Mouse (Mus musculus) CD4-positive helper T cell, adult 2 months (primary cell): Measurements from ENCODE around the gene Large2.
"Not testable (repeated sequence)": the region's sequence is repeated elsewhere in the genome, so short reads cannot be mapped to it uniquely, and the experiment has no call there.

Experiments used
- DNase-seq: peaks from one replicate; pipeline ENCODE4 v3.0.0-alpha.2; 2012; ENCODE audit warnings: low read depth, missing footprints, low spot score

Large2 gene

GRCm38 (mm10) chr2:92374514-92374913 lies at the start of gene Large2, which contains the start of gene Pex16:
Gene Large2 (minus strand): TSS chr2:92374869.
Gene Pex16 (plus strand): TSS chr2:92374676.
- peak; percentile 71 for DNase-seq

- DNase-seq: no peak
These were observed 49.2 kb upstream of the Large2 start for GRCm38 (mm10) chr2:92423702-92424461.

DNA sequence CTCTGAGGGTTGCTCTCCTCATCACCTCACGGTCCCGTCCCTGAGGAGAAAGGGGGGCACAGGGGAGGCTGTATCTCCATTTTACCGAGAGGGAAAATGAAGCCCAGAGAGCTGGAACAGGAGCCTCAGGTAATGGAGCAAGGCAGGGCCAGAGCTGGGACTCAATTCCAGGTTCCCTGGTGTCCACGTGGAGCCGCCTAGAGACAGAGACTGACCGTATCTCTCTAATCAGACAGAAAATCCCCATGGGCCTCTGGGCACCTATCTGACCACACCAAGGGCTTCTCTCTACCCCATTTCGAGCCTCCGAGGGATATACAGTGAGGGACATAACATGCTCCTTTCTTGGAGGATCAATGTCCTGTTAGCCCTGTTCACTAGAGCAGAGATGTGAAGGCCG lies 48.5 kb upstream of the Large2 start:
- no peak for DNase-seq

DNA sequence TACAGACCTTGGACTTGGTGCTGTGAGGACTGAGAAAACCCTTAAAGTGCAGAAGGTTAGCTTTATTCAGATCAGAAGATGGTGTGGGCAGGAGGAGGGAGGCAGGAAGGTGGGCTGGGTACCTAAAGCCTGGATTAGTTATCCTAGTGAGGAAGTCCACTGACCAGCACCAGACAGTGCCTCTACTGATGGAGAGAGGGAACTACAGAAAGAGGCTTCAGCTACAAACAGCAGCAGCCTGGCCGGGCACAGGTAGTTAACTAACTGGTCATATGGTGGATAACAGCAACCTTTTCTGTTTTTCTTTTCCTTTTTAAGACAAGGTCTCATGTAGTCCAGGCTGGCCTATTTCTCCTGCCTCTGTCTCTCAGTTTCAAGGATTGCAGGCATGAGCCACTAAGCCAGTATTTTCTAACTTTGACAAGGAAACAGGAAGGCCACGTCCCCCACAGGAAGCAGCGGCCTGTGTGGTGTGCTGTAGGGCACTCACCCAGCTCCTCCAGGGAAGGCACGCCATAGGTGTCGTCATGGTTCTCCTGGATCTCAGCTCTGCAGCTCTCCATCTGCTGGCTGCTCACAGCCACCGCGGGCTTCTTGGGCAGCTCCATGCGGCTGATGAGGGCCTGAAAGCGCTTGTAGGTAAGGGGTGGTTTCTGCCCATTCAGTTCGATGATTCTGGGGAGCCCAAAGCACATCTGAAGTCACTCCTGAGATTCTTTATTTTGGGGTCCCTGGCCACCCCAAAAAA lies 47.9 kb upstream of the Large2 start:
- peak; percentile 24 for DNase-seq

- no peak for DNase-seq
These were observed 47.2 kb upstream of the Large2 start for GRCm38 (mm10) chr2:92421723-92422387.

DNA sequence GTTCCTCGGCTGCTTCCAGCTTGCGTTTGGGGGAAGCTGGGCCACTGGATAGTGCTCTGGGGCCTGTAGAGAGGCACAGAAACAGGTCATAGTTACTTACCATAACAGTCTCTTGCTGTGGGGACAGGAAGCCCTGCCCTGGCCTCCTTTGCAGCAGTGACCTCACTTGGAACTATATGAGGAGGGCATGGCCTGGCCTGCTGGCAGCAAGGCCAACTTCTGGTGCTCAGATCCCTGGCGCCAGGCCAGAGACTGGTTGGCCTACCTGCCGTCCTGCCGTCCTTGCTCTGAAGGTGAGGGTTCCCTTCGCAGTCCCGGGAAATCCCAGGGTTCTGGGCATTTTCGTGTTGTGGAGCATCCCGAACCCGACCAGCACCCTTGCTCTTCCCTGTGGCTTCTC lies 37.0 kb upstream of the Large2 start:
- no peak for DNase-seq

DNA sequence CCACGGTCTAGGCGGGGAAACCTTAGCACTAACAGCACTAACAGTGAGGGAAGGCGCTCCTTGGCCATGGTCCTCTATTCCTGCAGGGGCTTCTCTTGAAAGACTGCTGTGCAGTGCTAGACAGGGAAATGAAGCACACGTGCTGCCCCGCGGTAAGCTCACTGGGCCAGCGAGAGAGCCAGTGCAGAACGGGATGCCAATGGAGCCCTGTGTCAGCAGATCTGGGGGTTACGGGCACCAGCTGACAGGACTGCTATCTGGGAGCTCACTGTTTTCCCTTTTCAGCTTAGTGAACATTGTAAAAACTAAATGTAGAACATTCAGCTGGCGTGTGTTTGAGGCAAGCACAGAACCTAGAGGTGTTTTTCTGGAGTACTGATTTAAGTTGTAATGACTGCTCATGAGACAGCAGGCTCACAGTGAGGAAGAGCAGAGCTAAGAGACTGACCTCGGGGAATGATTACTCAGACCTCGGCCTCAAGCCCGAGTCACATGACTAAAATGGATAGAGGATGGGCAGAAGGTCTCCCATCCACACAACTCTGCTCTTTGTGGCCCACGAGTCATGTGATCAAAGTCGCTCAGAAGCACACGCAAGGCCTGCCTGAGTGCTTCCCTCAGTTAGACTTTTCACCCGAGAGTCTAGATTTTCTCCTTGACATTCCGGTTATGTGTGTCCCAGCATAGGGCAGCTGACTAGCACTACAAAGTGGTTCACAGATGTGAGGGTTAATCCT lies 33.8 kb upstream of the Large2 start:
- DNase-seq: no peak

GRCm38 (mm10) chr2:92405687-92406086 lies 31.0 kb upstream of the Large2 start:
- no peak for DNase-seq

DNA sequence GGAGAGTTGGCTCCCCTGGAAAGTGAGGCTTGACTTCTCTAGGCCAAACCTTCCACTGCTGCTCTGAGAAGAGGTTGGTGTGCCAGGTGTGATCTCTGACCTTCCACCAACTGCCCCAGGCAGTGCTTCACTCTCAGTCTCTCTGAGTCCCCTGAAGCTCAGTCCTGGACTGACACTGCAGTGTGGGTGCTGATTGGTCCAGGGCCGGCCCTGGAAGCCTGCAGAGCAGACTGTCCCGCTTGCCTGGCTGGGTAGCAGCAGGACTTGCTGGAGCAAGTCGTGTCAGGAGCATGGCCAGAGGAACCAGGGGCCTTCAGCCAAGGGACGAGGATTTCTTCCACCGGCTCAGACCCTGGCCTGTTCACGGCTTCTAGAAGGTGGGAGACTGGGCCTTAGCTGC lies 30.1 kb upstream of the Large2 start:
- no peak for DNase-seq

GRCm38 (mm10) chr2:92403776-92404319 lies 29.2 kb upstream of the Large2 start:
- no peak for DNase-seq

DNA sequence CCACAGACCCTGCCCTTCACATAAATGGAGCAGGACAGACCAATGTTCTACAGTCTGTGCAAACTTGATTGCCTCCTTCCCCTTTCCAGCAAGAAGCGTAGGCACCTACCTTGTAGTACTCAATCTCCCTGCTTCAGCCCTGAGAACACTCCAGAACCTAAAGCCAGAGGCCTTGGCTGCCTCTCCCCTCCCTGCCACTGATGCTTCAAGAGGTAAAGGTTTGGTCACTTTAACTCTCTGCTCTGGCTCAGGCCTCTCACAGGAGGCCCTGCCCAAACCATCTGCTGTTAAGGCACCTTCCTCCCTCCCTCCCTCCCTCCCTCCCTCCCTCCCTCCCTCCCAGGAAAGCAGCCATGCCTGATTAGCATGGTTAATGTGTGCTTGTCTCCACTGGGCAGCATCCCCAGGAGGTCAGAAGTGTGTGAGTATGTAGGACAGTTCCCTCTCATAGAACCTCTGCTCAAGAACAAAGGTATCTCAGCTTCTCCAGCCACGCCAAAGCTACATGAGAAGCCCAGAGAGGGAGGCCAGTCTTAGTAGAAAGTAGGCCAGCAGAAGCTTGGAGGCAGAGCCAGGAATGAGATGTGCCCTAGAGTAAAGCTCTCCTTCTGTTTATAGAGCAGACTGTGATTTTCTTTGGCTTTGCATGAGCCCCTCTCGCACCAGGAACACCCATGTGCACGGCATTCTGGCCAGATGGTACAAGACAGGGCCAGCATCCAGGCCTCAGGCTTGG lies 28.1 kb upstream of the Large2 start:
- no peak for DNase-seq

DNA sequence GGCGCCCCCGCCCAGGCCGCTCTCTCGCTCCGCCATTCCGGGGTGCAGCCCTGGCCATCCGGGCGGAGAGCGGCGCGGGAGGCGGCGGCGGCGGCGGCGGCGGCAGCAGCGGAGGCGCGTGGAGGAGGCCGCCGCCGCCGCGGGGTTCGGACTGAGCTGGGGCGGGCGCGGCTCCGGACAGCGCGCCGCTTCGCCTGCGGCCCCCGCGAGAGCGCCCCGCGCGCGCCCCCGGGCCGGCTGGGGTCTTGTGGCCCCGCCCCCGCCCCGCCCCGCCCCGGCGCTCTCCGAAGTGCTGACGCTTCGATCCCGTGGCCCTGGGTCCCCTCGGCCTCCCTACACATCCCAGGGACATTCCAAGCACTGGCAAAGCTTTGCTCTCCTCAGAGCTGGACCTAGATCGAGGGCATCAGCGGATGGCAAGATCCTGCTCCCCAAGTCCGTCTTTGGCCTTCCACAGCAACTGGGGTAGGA lies 26.5 kb upstream of the Large2 start, which contains the start of gene Mapk8ip1:
Gene Mapk8ip1, minus strand, starts transcription at position 173 of the 471 bp plus-strand sequence.
- DNase-seq: no peak

DNA sequence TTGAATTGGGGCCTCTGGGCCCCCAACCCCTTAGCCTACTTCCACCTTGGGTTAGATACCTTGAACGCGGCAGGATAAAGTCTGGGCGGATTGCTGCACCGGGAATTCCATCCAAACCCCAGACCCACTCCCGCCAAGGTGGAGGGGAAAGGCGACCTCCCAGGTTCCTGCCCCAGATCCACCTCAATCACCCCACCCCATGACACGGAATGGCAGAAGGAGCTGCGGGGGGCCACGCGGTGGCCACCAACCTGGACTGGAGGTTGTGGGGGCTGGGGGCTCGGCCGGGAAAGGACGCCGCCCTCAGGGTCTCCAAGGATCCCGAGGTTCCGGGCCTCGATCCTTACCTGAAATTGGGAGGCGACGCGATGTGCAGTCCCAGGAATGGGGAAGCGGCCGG lies 26.0 kb upstream of the Large2 start:
- DNase-seq: no peak

DNA sequence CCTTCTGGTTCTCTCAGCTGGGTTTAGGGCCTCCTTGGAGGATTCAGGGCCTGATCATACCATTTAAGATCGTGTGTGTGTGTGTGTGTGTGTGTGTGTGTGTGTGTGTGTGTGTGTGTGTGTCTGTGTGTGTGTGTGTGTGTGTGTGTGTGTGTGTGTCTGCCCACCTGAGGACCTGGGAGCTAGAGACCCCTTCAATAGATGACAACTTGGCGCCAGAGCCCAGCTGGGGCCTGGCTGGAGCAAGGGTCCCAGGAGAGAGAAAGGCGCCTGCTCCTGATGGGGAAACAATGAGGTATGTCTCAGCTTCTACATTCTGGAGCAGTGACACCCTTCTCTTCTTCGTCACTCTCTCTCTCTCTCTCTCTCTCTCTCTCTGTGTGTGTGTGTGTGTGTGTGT lies 25.2 kb upstream of the Large2 start:
- not testable (repeated sequence) for DNase-seq

- no peak for DNase-seq
These were observed 22.8 kb upstream of the Large2 start for GRCm38 (mm10) chr2:92397436-92397835.

- no peak for DNase-seq
These were observed 20.9 kb upstream of the Large2 start for GRCm38 (mm10) chr2:92395535-92395934.

DNA sequence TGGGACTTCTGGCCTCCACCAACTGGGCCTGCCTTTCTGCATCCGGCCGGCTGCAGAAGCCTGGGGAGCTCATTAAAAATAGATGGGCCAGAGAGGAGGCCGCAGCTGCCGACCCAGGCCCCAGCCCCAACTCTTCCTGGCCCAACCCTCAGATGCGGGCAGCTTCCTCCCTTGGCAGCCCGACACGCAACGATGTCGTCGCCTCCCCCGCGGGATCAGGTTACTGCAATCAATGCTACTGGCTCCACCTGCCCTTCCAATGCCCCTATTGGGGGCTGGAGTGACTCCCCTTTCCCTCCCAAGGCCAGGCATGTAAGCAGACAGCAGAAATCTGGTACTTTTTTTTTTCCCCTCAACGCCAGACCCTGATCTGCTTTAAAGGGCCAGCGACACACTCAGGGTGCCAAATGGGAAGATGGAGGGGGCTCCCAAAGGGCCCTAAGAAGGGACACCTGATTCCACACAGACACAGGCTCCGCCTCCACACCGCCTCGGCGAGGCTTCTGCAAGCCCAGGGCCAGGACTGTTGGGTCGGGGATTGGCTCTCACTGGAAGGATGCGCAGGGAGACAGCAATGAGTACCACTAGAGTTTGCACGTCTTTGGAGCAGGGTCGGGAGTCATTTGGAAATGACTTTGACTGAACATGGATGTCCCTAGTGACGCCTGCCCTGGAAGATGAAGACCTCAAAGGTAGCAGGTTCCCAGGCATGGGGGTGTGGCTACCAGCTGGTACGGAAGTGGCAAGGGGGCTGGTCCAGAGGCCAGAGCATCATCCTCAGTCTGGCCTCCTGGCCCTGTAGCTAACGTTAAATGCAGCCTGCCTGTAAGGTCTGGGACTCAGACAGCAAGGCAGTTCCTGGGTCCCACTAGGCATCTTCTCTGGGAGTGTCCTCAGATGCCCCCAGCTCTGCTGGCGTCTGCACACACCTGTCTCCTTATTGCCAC lies 17.9 kb upstream of the Large2 start:
- DNase-seq: no peak

GRCm38 (mm10) chr2:92391703-92392317 lies 17.1 kb upstream of the Large2 start:
- DNase-seq: no peak

- no peak for DNase-seq
These were observed 16.4 kb upstream of the Large2 start for GRCm38 (mm10) chr2:92391116-92391515.
